Comparison of ENCODE assay signal across 9 mouse cellular contexts in genomic region chr17:86505183-86505631, GRCm38 (mm10). TPM values are rescaled to one million over a fixed set of nuclear protein-coding genes. Genes with fewer than 3 reads are reported as not detected.
DNase-seq lines count a peak whose midpoint lies in the region; ATAC-seq lines count a peak whose summit lies in the region.
"Had no signal": no experiment of that assay in that cellular context is flagged by ENCODE, and none has a peak within 500 bp of the region (broad histone marks: within the 10 kb centered on the region; RNA-seq: fewer than 3 reads in every experiment).

TSS of gene Gm10309 (minus strand) at chr17:86505232.

- H3K27me3 ChIP-seq in forebrain, embryonic 10.5 days (ENCODE audit: poor library complexity, severe bottlenecking) = no peaks in the 10 kb centered on the region
- H3K27me3 ChIP-seq in forebrain, embryonic 15.5 days = no peaks in the 10 kb centered on the region
- H3K27me3 ChIP-seq: limb, embryonic 13.5 days had no signal

- no peak within 1 kb of the TSS for H3K27ac ChIP-seq in forebrain, embryonic 10.5 days
- H3K27ac ChIP-seq in forebrain, embryonic 15.5 days (replicated peaks) = no peak within 1 kb of the TSS
- H3K27ac ChIP-seq: limb, embryonic 13.5 days had no signal

- no peak within 1 kb of the TSS for H3K9ac ChIP-seq in forebrain, embryonic 15.5 days (replicated peaks)
- H3K9ac ChIP-seq: limb, embryonic 13.5 days had no signal

- H3K36me3 ChIP-seq in forebrain, embryonic 10.5 days (replicated peaks) = no peaks in the 10 kb centered on the region
- no peaks in the 10 kb centered on the region for H3K36me3 ChIP-seq in forebrain, embryonic 15.5 days
- H3K36me3 ChIP-seq: limb, embryonic 13.5 days had no signal

- intact Hi-C loops in left cerebral cortex, postnatal 25 days (cut with DNase I) = no loop called here

- no peak for ATAC-seq in forebrain, embryonic 15.5 days (replicated peaks)

- over 99% methylated on average over 8 of the region's 8 CpGs for WGBS in forebrain, embryonic 10.5 days
- WGBS in forebrain, embryonic 15.5 days = 89% methylated on average over 8 of the region's 8 CpGs

- DNase-seq in adrenal gland, adult (ENCODE audit: inconsistent age in 2 of 2, low spot score in 1 of 2) = peak; percentile 27 to 62
- DNase-seq in adrenal gland, adult 8-10 months = no peak
- peak; percentile 23 for DNase-seq in urinary bladder, postnatal 25 days (ENCODE audit: low spot score)
- no peak for DNase-seq in urinary bladder, postnatal 10 days (ENCODE audit: low spot score)
- peak; percentile 36 to 51 for DNase-seq in left cerebral cortex, postnatal 25 days (ENCODE audit: low spot score in 2 of 2)
- DNase-seq in forebrain, embryonic 10.5 days (ENCODE audit: extremely low spot score, low spot score) = no peak
- no peak for DNase-seq in thymus, postnatal 36 days

- peaks cover 10% of the 10 kb centered on the region; the same call in 1 of the 2 replicates for H3K4me1 ChIP-seq in forebrain, embryonic 10.5 days
- H3K4me1 ChIP-seq in forebrain, embryonic 15.5 days = no peaks in the 10 kb centered on the region

- H3K9me3 ChIP-seq in forebrain, embryonic 10.5 days = no peaks in the 10 kb centered on the region
- no peaks in the 10 kb centered on the region for H3K9me3 ChIP-seq in forebrain, embryonic 15.5 days
- H3K9me3 ChIP-seq: limb, embryonic 13.5 days had no signal

- no peak within 1 kb of the TSS for H3K4me3 ChIP-seq in forebrain, embryonic 10.5 days
- H3K4me3 ChIP-seq in forebrain, embryonic 15.5 days = no peak within 1 kb of the TSS
- H3K4me3 ChIP-seq: limb, embryonic 13.5 days had no signal

- H3K4me2 ChIP-seq in forebrain, embryonic 15.5 days (replicated peaks) = no peak within 1 kb of the TSS
- H3K4me2 ChIP-seq: limb, embryonic 13.5 days had no signal

RNA-seq across cellular contexts. Expression of gene Gm10309, which starts in this region (rescaled TPM):
- under 1 TPM in 1 of 4 experiments, not detected in 3; 0.28 TPM for total RNA-seq in adrenal gland, adult 8-10 months (2022)
- total RNA-seq in left cerebral cortex, postnatal 25 days (2021) = not detected
- 0.16 and 0.20 TPM in 2 replicates for polyA plus RNA-seq in forebrain, embryonic 10.5 days (2016; fragmentation: Nextera tagmentation; extraction: Ambion mirVana)
- polyA plus RNA-seq in forebrain, embryonic 15.5 days (2015; fragmentation: Nextera tagmentation; extraction: Ambion mirVana) = 0.47 and 0.65 TPM in 2 replicates

Comparison
In these comparisons a context has a peak if more than half of its experiments do, and no peak if none do; other contexts are left out.
1. DNase-seq: peak in adrenal gland, adult (2 of 2) and urinary bladder, postnatal 25 days (single experiment); none in adrenal gland, adult 8-10 months (single experiment), urinary bladder, postnatal 10 days (single experiment), forebrain, embryonic 10.5 days (single experiment) and thymus, postnatal 36 days (0 of 2).
2. Peak in DNase-seq in left cerebral cortex, postnatal 25 days; RNA of the gene not detected or under 1 TPM.